Mouse (Mus musculus) stomach, embryonic 14.5 days (tissue): ENCODE measurements around the gene Astn2. TPM values are rescaled to one million over a fixed set of nuclear protein-coding genes. Genes with fewer than 3 reads are reported as not detected.

Source experiments
- ATAC-seq: fragments of 200-750 bp; cut with Nextera tagmentation; 2 replicates; pipeline ENCODE4 v1.8.0; 2017; ENCODE audit warnings: low read depth, moderate TSS enrichment; ENCODE audit not compliant: insufficient number of reproducible peaks, insufficient read depth, low FRiP score
- H3K27ac ChIP-seq: fragments of 300-500 bp; sonication (generic); 2 replicates; pipeline ENCODE4 v1.5.1; 2014; ENCODE audit warnings: mild to moderate bottlenecking, low read length, moderate library complexity, mixed read lengths
- H3K27me3 ChIP-seq: fragments of 300-500 bp; sonication (generic); 2 replicates; pipeline ENCODE4 v1.6.1; 2014; ENCODE audit warnings: low read length, control low read depth, mixed read lengths; ENCODE audit not compliant: control insufficient read depth, insufficient read depth
- H3K36me3 ChIP-seq: fragments of 300-500 bp; sonication (generic); 2 replicates; pipeline ENCODE4 v1.6.1; 2014; ENCODE audit warnings: mild to moderate bottlenecking, control low read depth, low read length, moderate library complexity, mixed read lengths; ENCODE audit not compliant: control insufficient read depth, insufficient read depth
- H3K4me1 ChIP-seq: fragments of 300-500 bp; sonication (generic); 2 replicates; pipeline ENCODE4 v1.6.1; 2014; ENCODE audit warnings: low read length, control low read depth, mixed read lengths; ENCODE audit not compliant: control insufficient read depth, insufficient read depth
- H3K4me2 ChIP-seq: fragments of 300-500 bp; sonication (generic); replicated peaks from 2 replicates; pipeline ENCODE4 v1.6.1; 2014; ENCODE audit warnings: low read depth, low read length, control low read depth
- H3K4me3 ChIP-seq: fragments of 300-500 bp; sonication (generic); 2 replicates; pipeline ENCODE4 v1.5.1; 2014; ENCODE audit warnings: low read depth, low read length, control low read depth
- H3K9ac ChIP-seq: fragments of 300-500 bp; sonication (generic); replicated peaks from 2 replicates; pipeline ENCODE4 v1.6.1; 2014; ENCODE audit warnings: low read depth, mild to moderate bottlenecking, control low read depth, low read length, moderate library complexity, mixed read lengths
- H3K9me3 ChIP-seq: fragments of 300-500 bp; sonication (generic); 2 replicates; pipeline ENCODE4 v1.6.1; 2016; ENCODE audit warnings: low read depth, low read length, control low read depth; ENCODE audit not compliant: control insufficient read depth
- WGBS: fragments of 180-500 bp; shearing (Covaris S2); extraction: QIAGEN DNeasy Blood & Tissue Kit; methylation state at CpG from one replicate; pipeline ENCODE4 v1.1.7; 2014; 5-methylcytosine and 5-hydroxymethylcytosine counted together
- polyA plus RNA-seq: library from polyadenylated mRNA; unstranded; fragments of >200 nt; fragmentation: Nextera tagmentation; extraction: Ambion mirVana; gene quantifications from 2 replicates; pipeline ENCODE4 v1.2.1, GENCODE M21; 2014

Astn2 gene
- polyA plus RNA-seq, 1 experiment from 2014 or later = 0.64 TPM

DNA sequence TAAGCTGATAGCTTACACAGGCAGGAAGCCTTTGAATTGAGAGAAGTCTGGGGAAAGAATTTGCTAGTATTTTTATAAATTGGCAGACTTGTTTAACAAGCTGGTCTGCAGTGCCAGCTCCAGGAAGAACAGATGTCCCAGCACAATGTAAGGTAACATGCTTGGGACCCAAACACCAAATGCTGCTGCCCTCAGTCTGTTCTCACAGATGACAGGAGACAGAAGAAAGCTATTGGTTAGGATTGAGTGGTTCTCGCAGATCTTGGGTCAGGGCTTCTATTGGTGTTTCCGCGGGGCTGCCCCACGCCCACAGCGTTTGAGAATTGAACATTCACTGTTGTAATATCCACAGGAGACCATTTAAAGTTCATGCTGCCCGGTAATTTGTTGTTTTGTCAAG, 793.5 kb downstream of the Astn2 start:
- Histone ChIP-seq H3K9ac (no peak overlapping the region), H3K36me3 (peaks cover 29% of the 10 kb centered on the region), H3K27me3 (no peaks in the 10 kb centered on the region), H3K4me1 (peaks cover 5% of the 10 kb centered on the region; the same call in 1 of the 2 replicates), H3K27ac (no peak overlapping the region), H3K4me3 (no peak overlapping the region), H3K9me3 (no peaks in the 10 kb centered on the region), H3K4me2 (no peak overlapping the region)
- no peak for ATAC-seq
- 91% methylated on average over 6 of the region's 6 CpGs for WGBS

- Histone ChIP-seq H3K27ac (no peak overlapping the region), H3K9me3 (no peaks in the 10 kb centered on the region), H3K4me2 (no peak overlapping the region), H3K27me3 (no peaks in the 10 kb centered on the region), H3K4me3 (no peak overlapping the region), H3K36me3 (peaks cover 24% of the 10 kb centered on the region), H3K4me1 (peaks cover 10% of the 10 kb centered on the region; the same call in 1 of the 2 replicates), H3K9ac (no peak overlapping the region)
- no peak for ATAC-seq
- WGBS = 74% methylated on average over 5 of the region's 5 CpGs
These were observed 794.1 kb downstream of the Astn2 start for GRCm38 (mm10) chr4:65610329-65610728.

DNA sequence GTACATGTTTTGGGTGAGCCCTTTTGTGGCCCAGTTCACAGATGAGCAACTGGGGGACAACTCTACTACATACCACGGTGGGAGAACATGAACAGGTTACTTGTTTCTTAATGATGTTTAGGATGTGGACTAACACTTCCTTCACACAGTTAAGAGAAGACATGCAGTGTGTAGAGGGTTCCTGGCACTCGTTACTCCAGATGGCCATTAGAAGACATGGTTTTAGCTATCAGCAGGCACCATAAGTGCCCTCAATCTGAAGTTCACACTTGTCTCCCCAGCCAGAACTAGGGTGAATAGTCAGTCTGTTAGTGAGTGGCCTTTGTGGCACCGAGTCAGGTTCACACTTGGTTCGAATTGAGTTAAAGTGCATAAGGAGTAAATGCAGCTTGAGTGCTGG, 796.3 kb downstream of the Astn2 start:
- 95% methylated on average over 4 of the region's 4 CpGs for WGBS
- H3K27ac ChIP-seq = no peak overlapping the region
- H3K4me3 ChIP-seq = no peak overlapping the region
- no peak overlapping the region for H3K4me2 ChIP-seq
- no peak overlapping the region for H3K9ac ChIP-seq
- no peak for ATAC-seq
- H3K27me3 ChIP-seq = no peaks in the 10 kb centered on the region
- H3K4me1 ChIP-seq = peaks cover 10% of the 10 kb centered on the region; the same call in 1 of the 2 replicates
- H3K36me3 ChIP-seq = peaks cover 1% of the 10 kb centered on the region; the same call in 1 of the 2 replicates
- H3K9me3 ChIP-seq = no peaks in the 10 kb centered on the region

DNA sequence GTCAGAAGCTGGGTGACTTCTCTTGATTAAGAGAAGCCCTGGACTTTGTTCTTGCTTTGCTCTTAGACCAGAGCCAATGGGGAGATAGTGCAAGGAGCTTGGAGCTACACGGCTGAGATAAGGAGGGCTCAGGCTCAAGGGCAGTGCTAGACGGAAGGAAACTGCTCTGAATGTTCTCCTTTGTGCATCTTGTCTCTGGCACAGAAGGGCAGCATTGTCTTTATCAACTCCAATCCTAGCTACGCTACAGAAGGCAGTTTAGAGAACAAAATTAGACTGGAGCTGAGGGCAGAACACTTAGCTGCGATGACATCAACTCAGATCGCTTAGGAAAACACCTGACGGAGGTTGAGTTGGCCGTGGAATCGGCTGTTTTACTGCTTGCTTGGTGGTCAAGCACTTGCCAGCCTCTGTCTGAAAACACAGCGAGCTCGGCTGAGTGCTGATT, 797.2 kb downstream of the Astn2 start:
- Histone ChIP-seq H3K27me3 (no peaks in the 10 kb centered on the region), H3K9ac (no peak overlapping the region), H3K36me3 (no peaks in the 10 kb centered on the region), H3K4me1 (peaks cover 10% of the 10 kb centered on the region; the same call in 1 of the 2 replicates), H3K9me3 (no peaks in the 10 kb centered on the region), H3K4me3 (no peak overlapping the region), H3K4me2 (no peak overlapping the region; the same call in 1 of the 2 replicates), H3K27ac (no peak overlapping the region)
- 72% methylated on average over 10 of the region's 10 CpGs for WGBS
- no peak for ATAC-seq

- Histone ChIP-seq H3K27ac (no peak overlapping the region), H3K4me2 (peak overlapping the region; percentile 66), H3K27me3 (no peaks in the 10 kb centered on the region), H3K9ac (peak overlapping the region; percentile 73), H3K4me1 (peaks cover 10% of the 10 kb centered on the region; the same call in 1 of the 2 replicates), H3K36me3 (no peaks in the 10 kb centered on the region), H3K4me3 (peak overlapping the region; percentile 61), H3K9me3 (no peaks in the 10 kb centered on the region)
- peak; percentile 78 for ATAC-seq
- under 1% methylated on average over 21 of the region's 21 CpGs for WGBS
These were observed 799.2 kb downstream of the Astn2 start for GRCm38 (mm10) chr4:65605151-65605702.

DNA sequence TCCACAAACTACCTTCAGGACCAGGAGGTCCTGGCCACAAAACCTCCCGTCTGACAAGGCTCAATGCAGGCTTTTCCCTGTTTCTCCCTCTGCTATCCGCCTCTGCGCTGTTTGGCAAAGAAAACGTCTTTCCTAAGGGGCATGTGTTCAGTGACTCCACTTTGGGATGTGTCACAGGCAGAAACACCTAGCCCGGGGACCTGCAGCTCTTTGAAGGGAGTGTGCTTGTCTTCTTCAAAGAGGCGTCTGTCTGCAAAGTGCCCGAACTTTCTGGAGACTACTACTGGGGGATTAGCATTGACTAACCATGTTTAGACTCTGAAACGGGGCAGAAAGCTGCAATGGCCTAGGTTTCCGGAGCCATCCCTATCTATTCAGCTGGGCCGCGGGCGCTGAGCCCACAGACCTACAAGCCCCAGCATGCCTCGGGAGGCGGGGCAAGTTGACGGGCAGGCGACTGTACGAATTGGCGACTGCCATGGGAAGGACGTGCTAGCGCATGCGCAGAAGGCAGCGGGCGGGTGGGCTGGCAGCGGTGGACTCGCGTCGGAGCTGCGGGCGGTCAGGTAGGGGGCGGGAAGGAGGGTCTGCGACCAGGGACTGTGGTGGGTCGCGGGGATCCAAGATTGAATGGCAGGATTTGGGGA, 799.8 kb downstream of the Astn2 start, which contains the start of gene Trim32:
Gene Trim32, plus strand, starts transcription at position 483 of the 647 bp plus-strand sequence.
- Histone ChIP-seq H3K27ac (no peak within 1 kb of the TSS), H3K4me2 (peak within 1 kb of the TSS; percentile 66), H3K4me1 (peaks cover 10% of the 10 kb centered on the region; the same call in 1 of the 2 replicates), H3K9me3 (no peaks in the 10 kb centered on the region), H3K9ac (peak within 1 kb of the TSS; percentile 73), H3K4me3 (peak within 1 kb of the TSS; percentile 61), H3K36me3 (no peaks in the 10 kb centered on the region), H3K27me3 (no peaks in the 10 kb centered on the region)
- WGBS = 3% methylated on average over 33 of the region's 33 CpGs
- ATAC-seq = peak; percentile 95

- H3K36me3 ChIP-seq = no peaks in the 10 kb centered on the region
- whole genome bisulfite sequencing = 63% methylated on average over 5 of the region's 5 CpGs
- no peaks in the 10 kb centered on the region for H3K27me3 ChIP-seq
- H3K4me2 ChIP-seq = no peak overlapping the region
- H3K9ac ChIP-seq = no peak overlapping the region
- no peak overlapping the region for H3K27ac ChIP-seq
- H3K9me3 ChIP-seq = no peaks in the 10 kb centered on the region
- no peaks in the 10 kb centered on the region for H3K4me1 ChIP-seq
- ATAC-seq = no peak
- H3K4me3 ChIP-seq = no peak overlapping the region
These were observed 809.6 kb downstream of the Astn2 start for GRCm38 (mm10) chr4:65594601-65595369.

DNA sequence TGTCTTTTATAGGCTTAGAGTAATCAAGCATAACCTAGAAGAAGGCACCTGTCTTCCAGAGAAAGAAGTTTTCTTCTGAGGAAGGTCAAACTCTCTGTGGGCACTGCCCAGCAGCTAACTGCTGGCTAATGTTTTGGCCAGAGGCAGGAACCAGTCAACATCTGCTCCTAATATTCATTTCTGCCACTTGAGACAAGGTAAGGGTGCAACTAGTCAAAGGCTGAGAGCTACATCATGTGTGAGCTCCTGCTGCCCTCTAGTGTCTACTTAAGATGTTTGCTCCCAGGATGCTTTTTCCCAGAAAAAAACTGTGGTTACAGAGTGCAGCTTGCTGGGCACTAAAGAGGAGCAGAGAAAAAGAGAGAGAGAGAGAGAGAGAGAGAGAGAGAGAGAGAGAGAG, 814.6 kb downstream of the Astn2 start:
- H3K4me3 ChIP-seq = no peak overlapping the region
- no peak overlapping the region for H3K9ac ChIP-seq
- peak; percentile 56; the same call in 1 of the 2 replicates for ATAC-seq
- no peak overlapping the region for H3K4me2 ChIP-seq
- no peaks in the 10 kb centered on the region for H3K27me3 ChIP-seq
- no peaks in the 10 kb centered on the region for H3K4me1 ChIP-seq
- no peak overlapping the region for H3K27ac ChIP-seq
- no peaks in the 10 kb centered on the region for H3K36me3 ChIP-seq
- no peaks in the 10 kb centered on the region for H3K9me3 ChIP-seq
